8 mouse cellular contexts compared by ENCODE assay signal in the genomic region with DNA sequence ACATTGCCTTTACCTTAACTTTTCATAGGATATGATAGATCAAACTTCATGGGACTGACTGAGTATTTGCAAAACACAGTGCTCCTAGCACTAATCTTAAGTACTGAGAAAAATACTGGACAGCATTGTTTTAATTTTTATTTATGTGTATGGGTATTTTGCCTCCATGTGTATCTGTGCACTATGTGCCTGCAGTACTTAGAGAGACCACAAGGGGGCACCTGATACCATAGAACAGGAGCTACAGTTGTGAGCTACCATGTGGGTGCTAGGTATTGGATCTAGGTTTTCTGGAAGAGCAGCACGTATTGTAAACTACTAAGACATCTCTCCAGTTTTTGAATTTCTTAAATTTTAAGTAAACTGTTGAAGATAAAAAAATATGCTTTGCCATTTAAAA.
DNase-seq lines count a peak whose midpoint lies in the region; ATAC-seq and TF ChIP-seq lines count a peak whose summit lies in the region.

No protein-coding gene starts in this region.

- intact Hi-C loops in heart, postnatal 14 days (cut with DNase I) = loop anchor here (5.0 kb wide), 1 partner anchor 1028 kb away; no protein-coding TSS in a partner anchor

- DNase-seq in heart, postnatal 14 days = peak; percentile 1 to 29
- no peak for DNase-seq in heart, adult 11 months
- peak; percentile 1 for DNase-seq in spleen, adult 12 weeks (ENCODE audit: low spot score)
- DNase-seq in spleen, postnatal 36 days (ENCODE audit: low spot score in 2 of 2) = no peak
- DNase-seq in embryo, embryonic 9.5 days (ENCODE audit: extremely low spot score) = peak; percentile 3
- no peak for DNase-seq in midbrain, postnatal 0 days (ENCODE audit: low spot score)
- no peak for DNase-seq in layer of hippocampus, adult 8-10 months (ENCODE audit: low spot score in 2 of 2)
- no peak for DNase-seq in heart, adult 9 months (ENCODE audit: low spot score in 2 of 2)

- H3K4me2 ChIP-seq in midbrain, postnatal 0 days (ENCODE audit: low read depth, low read length, poor library complexity, severe bottlenecking) = no peak overlapping the region

- H3K4me1 ChIP-seq in midbrain, postnatal 0 days (ENCODE audit: insufficient read depth, low read length) = no peaks in the 10 kb centered on the region

- no peaks in the 10 kb centered on the region for H3K27me3 ChIP-seq in midbrain, postnatal 0 days (ENCODE audit: insufficient read depth, low read length)

- H3K36me3 ChIP-seq in midbrain, postnatal 0 days (ENCODE audit: insufficient read depth, low read length) = no peaks in the 10 kb centered on the region

- H3K9me3 ChIP-seq in midbrain, postnatal 0 days (ENCODE audit: low read length) = no peaks in the 10 kb centered on the region

- no peak for ATAC-seq in midbrain, postnatal 0 days (ENCODE audit: low FRiP score)

- no peak overlapping the region for H3K4me3 ChIP-seq in midbrain, postnatal 0 days (ENCODE audit: low read depth, low read length)

- WGBS in midbrain, postnatal 0 days = 82% methylated on average over 1 of the region's 1 CpGs

- TF ChIP-seq CTCF in midbrain, postnatal 0 days (IDR thresholded peaks at IDR 0.05) = peak; percentile 45

- H3K27ac ChIP-seq in midbrain, postnatal 0 days (ENCODE audit: low read depth, low read length) = no peak overlapping the region

- H3K9ac ChIP-seq in midbrain, postnatal 0 days (replicated peaks; ENCODE audit: low read length, poor library complexity, severe bottlenecking) = no peak overlapping the region

Comparison
In these comparisons a context has a peak if more than half of its experiments do, and no peak if none do; other contexts are left out.
1. DNase-seq: peak in heart, postnatal 14 days (2 of 2), spleen, adult 12 weeks (single experiment) and embryo, embryonic 9.5 days (single experiment); none in heart, adult 11 months (single experiment), spleen, postnatal 36 days (0 of 2), midbrain, postnatal 0 days (single experiment), layer of hippocampus, adult 8-10 months (0 of 2) and heart, adult 9 months (0 of 2).